Mouse (Mus musculus) adrenal gland, postnatal 14 days (tissue): Measurements from ENCODE around the gene Pfkm. TPM values are rescaled to one million over a fixed set of nuclear protein-coding genes. Genes with fewer than 3 reads are reported as not detected.

Experiments
- DNase-seq: peaks from one replicate; pipeline ENCODE4 v3.0.0; 2021; ENCODE audit warnings: mixed read lengths
- long read RNA-seq, 2 experiments: library from polyadenylated mRNA; stranded (forward); transcript quantifications; one replicate each; pipeline ENCODE4 v2.0.0; 2021
- total RNA-seq: library from RNA; stranded (reverse); gene quantifications from 2 replicates; pipeline ENCODE4 v1.2.3, GENCODE M21; 2021

Gene Pfkm
- 66.1 and 72.0 TPM in 2 replicates for total RNA-seq
- long read RNA-seq, experiment 1, transcript Pfkm-201 (23 exons, 2,879 nt) = major isoform, 36 of 54 reads
- long read RNA-seq, experiment 1, partial matches to known transcripts = 9 of 54 reads
- long read RNA-seq, experiment 1, other reads (novel, unspliced or antisense) = 9 of 54 reads
- long read RNA-seq, experiment 2, transcript Pfkm-201 (23 exons, 2,879 nt) = major isoform, 14 of 29 reads
- long read RNA-seq, experiment 2, partial matches to known transcripts = 11 of 29 reads
- long read RNA-seq, experiment 2, other reads (novel, unspliced or antisense) = 4 of 29 reads

DNA sequence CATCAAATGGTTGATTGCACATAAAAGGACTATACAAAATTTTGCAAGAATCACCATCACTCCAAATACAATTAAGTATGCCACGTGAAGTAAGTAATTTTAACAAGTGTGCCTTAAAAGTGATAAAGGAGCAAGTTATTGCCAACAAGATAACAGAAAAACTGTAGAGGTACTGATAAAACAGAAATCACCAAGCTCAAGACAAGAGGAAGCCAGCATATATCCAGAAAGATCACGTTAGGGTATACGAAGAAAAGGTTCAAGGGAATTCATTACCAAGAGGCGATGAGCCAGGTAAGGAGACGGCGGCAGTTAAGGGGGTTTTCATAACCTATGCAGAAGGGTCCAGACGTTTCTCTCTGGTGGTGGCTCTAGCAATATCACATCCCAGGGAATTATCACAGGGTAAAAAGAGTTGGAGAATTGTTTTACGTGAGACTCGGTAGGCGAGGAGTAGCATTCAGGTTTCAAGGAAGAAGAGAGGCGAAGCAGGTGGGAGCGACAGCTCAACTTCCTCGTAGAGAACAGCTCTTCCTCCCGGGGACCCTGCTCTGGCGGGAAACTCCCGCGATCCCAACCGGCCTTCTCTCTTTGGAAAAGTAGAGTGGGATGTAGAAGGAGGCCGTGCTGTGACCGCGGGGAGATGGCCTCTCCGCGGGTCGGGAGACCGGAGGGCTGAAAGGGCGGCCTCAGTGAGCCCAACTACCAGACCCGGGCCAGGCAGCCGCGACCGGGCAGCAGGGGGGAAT is at the start of gene Pfkm:
Gene Pfkm (plus strand): TSS at position 218 of the 749 bp plus-strand sequence.
- DNase-seq = no peak

DNA sequence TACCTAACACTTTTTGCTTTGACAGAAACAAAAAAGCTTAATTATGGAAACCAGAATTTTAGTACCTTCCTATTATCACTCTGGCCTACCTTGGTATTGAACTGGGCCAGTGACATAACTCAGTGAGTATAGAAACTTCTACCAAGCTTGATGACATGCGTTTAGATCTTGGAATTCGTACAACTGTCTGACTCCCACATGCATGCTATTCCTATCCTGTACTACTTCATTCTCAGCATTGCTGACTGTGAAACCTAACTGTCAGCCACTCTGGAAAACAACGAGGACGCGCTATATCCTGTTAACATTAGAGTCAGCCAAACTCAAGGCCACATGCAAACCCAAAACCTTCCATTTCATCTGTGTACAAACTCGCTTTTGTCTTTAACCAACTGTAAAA is 48.4 kb upstream of the Pfkm start:
- no peak for DNase-seq

DNA sequence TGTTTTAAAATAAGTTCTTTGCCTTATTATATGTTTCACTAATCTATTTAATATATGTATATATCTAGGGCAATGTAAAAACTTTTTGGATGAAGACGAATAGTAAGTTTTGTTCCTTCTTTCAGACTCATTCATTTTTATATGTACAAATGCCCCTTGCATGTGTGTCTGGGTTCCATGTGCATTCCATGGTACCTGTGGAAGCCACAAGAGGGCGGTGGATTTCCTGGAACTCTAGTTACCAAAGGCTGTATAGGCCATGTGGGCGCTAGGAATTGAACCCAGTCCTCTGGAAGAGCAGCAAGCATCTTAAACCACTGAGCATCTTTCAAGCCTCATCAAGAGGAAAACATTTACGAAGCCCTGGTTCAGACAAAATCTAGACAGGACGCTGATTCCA is 48.0 kb upstream of the Pfkm start:
- no peak for DNase-seq

DNA sequence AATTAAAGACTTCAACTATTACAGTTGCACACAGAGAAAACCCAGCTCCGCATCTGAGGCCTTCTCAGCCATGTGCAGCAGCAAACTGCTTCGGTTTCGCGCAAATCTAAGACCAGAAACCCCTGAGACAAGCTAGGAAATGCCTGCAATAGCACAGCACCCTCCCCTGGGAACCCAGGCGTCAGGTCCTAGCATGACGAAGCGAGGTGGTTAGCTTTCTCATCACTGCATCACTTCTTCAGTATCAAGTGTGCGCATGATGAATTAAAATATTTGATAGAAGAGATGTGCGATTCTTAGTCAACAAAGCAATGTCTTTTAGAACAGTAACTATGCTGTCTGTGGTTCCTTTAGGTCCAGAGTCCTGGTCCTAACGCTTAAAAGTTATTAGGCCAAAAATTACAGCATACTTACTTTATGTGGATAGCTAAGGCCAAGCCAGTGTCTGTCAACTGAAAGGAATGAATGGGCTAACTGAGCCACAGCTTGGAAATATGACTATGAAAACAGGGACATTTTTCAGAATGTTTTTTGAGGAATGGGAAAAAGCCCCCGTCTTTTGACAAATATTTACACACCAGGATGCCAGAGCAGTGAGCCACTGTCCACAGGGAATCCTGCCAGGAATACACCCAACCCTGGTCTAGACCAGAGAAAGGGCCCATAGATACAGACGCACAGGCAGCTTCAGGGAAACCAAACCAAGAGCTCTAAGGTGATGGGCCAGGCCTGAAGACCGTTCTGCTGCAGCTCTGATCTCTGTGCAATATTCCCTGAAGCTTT is 43.3 kb upstream of the Pfkm start:
- DNase-seq = no peak

DNA sequence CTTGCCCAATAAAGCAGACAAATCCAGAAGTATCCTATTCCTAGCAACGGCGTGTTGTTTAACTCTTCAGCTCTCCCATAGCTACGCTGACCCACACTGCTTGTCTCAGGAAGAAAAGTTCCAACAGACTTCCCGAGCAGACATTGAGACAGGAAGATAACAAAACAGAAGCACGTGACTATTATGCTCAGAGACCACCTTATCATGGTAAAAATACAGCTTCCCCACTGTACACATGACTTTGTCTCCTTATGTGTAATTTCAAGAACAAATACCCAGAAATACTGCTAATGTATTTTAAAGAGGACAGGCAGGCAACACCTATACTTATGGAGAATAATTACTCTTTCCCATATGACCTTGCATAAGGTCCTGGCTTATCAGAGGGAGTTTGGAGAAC is 40.7 kb upstream of the Pfkm start:
- no peak for DNase-seq

DNA sequence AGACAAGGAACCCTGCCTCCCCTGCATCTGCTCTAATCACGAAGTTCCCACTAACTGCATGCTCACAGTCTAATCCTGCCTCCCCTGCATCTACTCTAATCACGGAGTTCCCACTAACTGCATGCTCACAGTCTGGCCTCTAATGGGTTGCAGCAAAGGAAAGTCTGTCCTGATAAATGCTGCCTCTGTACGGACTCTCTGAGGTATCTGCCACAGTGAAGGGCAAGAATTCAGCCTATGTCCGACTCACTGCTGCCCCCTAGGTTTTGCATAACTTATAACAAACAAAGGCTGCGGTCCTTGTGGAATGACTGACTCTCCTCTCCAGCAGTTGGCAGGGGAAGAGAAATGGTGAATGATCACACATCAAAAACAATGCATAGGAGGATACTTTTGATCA is 37.1 kb upstream of the Pfkm start:
- DNase-seq = peak; percentile 34

DNA sequence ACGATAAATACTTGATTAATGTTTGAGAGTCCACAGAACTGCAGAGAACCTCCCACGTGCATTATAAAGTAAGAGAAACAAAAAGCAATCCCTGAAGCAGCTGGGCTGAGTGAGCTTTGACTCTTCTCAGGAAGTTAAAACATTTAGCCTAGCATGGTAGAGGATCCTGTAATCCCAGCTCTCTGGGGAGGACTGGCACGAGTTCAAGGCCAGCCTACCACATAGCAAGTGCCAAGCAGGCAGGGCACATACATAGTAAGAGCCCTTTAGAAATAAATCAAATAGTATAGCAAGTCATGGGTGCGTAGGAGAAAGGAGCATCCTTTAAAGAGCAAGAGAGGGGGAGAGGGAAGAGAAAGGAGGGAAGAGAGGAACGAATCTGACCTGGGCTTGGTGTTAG is 26.5 kb upstream of the Pfkm start:
- DNase-seq = peak; percentile 73

DNA sequence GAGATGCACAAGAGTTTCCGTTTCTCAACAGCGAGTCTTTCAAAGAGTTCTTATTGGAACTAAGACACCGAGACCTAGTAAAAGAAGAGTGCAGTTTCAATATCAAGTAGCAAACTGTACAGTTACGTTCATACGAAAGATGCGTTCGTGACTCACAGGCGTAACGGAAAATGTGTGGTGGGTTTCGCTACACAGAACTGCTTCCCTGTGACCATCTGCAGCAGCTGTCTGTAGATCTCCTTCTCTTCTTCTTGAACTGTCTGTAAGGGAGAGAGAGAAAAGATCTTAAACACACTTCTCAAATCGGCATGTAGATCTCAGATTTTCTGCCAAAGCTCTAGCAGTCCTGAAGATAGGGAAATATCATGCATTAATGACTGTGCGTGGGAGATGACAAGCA is 25.8 kb upstream of the Pfkm start:
- no peak for DNase-seq

DNA sequence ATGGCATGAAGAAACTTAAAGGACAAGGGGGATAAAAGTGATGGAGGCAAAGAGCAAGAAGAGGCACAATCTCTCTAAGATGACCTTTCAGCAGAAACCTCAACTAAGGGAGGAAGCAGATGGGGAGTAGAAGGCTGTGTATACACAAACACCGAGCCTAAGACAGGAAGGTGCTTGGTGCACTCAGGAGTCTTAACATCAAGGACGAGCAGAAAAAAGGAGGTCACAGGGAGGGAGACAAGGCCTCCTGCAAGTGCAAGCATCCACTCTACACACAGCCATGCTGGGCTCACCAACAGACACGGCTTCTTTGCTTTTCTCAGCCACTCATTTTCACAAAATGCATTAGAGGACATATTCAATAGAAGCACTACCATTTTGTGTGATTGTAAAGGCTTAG is 24.9 kb upstream of the Pfkm start:
- no peak for DNase-seq

DNA sequence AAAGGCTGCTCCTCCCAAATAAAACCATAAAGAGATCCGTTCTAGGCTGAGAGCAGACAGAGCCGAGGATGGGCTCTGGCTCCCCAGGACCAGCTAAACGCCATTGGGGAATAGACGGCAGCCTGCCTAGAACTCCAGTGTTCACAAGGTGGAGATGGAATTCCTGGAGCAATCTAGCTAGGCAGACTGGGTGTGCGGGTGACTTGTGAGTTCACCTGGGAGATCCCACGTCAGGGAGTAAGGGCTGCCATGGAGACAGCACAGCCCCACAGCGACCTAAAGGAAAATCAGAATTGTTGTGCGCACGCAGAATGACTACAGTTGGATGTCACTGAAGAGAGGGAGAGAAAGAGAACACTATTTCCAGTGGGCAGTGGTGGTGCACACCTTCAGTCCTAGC is 23.9 kb upstream of the Pfkm start:
- DNase-seq = no peak

DNA sequence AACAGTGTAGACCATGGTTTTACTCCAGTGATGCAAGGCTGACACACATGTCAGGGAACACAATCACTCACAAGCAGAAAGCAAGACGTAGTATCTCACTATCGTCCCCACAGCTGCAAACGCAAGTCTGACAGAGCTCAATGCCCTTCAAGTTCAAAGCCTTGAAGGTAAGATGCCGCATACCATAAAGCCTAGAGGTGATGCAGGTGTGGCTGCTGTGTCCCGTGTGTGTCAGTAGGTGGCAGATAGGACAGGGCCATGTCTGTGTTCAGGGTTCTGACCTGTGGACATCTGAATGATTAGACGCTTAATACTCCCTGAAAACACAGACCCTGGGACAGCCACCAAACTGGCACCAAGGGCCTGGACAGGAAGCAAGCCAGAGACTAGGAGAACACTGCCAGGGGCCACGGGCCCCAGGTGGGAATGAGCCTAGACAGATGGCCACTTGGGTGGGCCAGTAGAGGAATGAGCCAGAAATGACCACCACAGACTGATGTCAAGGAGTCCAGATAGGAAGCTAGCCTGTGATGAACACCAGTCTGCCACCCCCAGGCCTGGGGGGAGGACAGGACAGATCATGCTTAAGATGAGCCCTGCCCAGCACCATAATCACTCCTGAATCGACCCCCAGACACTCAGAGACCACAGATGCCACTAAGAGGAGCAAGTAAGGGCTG is 22.7 kb upstream of the Pfkm start:
- no peak for DNase-seq

DNA sequence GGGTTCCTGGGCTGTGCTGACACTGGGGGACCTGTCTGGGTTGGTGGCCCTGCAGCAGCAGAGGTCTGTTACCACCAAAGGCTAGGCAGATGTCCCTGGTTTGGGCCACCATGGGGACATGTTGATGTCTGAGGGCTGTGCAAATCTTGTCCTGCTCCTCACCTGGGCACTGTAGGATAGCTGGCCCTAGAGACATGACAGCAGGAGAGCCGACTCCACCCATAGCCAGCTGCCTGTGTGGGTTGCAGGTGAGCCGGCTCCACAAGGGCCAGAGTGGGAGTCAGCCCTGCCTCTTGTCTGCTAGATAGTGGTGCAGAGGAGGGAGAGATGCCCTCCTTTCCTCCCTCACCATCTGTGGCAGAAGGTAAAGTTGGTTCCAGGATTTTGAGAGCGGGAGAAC is 22.0 kb upstream of the Pfkm start:
- no peak for DNase-seq

DNA sequence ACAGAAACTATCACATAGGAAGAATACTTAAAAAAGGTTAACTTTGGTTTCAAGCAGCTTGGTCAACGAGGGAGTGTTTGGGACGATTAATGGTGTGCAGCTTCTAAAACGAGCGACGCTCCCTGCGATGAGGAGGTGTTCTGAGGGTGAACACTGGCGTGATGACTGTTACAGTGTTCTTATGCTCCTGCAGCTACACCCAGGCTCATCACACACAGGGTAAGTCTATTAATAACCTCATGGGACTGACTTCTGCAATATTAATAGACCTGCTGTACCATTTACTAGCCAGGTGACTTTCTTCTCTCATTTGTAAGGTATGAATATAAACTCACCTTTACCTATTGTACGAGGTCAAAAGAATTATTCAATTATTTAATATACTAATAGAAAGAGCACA is 17.9 kb upstream of the Pfkm start:
- DNase-seq = no peak

DNA sequence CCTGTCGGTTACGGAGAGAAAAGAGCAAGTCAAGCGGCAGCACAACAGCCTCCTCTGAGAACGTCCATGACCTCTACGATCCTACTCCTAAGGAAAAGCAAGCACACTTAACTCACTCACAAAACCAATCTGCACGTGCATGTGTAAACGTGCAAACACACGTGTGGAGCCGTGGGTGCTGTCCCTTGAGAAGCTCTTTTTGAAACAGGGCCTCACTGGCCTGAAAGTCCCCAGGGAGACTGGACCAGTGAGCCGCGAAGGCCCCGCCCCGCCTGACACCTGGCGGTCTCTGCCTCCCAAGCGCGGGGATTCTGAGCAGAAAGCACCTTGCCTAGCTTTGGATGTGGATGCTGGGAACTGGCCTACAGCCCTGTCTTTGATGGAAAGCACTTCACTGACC is 17.4 kb upstream of the Pfkm start:
- DNase-seq = no peak

DNA sequence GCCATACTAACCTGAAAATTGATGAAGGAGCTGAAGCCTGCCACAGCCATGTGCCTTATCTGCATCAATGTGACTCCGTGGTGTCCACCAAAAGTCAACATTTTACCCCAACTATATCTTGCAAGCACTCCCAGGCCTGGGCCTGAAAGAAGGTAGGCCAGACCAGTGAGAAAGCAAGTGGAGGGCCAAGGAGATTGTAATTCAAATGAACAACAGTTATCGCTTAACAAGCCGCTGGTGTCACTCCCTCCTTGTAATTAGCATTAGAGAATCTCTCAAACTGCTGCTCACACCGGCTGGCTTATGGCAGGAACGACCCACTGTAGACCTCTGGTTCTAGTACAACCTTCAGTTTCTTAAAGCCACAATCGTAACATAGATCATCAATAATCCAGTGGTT is 15.5 kb upstream of the Pfkm start:
- no peak for DNase-seq

DNA sequence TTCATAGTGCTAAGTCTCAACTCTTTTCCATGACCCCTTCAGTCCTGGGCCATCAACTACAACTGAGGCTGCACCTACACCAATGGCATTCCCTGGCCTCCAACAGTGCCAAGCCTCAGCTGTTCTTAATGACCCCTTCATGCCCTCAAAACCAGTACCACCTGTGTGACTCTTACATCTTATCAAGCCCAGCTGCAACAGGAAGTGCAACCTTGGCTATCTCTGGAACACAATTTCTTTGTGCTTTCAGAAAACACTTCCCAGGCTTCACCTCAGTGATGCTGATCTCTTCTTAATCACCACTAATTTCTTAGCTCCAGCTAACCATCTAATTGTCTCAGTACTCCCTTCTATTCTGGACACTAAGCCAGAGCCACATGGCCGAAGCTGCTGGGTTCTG is 3.5 kb upstream of the Pfkm start:
- DNase-seq = no peak

DNA sequence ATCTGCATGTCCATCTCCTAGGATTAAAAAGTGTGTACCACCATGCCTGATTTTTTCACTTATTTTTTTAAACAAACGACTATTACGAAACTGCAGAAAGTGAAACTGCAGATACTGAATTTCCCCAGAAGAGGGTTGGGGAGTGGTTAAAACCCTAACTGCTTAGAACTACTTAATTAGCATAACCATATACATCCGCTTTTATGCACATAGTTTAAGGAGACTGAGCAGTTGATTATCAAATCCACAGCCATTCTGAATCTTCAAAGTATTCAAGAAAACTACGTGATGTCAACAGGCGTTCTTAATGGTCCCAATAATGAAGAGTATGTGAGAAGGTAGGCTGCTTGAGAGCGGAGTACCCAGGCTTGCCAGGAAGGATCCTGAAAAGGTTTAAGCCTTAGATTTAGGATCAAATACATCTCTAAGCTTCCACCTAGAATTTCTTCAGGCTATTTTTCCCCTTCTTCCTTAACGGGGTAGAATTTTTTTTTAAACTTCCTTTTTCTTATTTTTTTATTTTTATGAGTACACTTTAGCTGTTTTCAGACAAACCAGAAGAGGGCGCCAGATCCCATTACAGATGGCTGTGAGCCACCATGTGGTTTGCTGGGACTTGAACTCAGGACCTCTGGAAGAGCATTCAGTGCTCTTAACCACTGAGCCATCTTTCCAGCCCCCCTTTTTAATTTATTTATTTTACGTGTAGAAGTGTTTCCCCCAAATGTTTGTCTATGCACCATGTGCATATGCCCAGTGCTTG is 2.8 kb upstream of the Pfkm start:
- peak; percentile 71 for DNase-seq

DNA sequence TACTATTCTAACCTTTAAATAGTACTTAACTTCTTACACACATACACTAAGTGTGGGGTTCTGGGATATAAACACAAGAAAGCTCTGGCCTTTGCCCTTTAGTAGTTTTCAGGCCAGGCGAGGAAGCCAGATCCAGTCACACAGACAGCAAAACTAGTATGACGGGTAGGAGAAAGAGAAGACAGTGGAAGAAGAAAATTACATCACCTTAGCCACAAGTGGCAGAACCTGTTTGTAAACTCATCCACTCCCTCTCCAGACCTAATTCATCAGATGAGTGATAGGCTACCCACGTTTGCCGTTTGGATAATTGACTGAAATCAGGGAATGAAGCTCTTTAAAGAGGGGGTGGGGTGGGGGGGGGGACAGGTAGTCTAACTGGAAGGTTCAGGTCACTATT is 548 bp upstream of the Pfkm start:
- DNase-seq = no peak

DNA sequence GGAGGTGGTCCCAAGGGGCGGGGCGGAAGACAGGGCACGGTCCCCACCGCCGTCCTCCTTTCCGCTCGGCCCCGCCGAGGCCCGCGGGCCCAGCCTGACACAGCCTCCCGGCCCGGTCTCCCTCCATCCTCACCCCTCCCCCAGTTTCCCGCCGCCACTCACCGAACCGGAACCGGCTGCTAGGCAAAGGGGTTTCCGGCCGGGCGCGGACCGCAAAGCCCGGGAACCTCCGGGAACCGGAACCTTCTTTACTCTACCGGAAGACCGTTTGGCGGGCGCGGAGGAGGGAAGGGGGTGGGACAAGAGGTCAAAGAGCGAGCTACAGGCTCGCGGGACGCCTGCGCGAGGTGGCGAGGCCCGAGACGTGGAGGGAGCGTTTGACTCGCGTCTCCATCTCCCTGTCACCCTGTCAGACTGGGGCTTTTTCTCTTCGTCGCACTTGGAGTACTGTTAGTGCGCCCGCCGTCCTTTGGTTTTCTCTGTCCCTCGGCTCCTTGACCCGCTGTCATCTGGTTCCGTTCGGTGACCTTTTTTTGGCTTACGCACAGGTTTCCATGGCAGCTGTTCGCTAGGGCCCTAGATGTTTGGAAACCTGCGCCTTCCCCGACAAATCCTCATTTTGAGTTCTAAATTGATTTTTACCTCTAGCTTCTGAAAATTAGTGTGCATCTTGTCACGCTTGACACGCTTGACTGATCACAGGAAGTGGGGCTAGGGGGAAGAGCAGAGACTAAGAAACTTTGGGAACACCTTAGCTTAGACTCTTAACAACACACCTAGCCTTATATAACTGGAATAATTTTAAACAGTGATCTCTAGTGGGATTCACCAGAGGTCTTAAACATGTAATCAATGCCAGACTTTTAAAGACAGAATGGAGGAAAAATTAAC is 977 bp downstream of the Pfkm start, which contains the start of gene Senp1:
Gene Senp1 (minus strand): TSS at position 624 of the 891 bp plus-strand sequence.
- peak; percentile 95 for DNase-seq

DNA sequence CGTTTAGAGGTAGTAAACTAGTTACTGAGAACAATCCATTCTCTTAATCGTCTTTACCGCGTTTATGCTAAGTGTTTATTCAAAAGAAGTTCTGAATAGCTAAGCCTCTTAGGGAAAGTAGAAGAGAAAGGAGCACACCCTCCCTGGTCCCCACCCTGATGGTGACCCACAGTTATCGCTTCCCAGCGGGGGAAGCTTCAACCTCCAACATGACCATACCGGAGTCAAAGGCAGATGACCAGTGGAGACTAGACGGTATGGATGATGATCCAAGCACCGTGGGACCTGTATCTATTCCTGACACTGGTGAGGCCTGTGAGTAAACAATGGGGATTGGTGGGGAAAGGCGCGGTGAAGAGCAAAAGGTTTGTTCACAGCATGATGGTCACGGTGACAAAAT is 2.5 kb downstream of the Pfkm start:
- no peak for DNase-seq

DNA sequence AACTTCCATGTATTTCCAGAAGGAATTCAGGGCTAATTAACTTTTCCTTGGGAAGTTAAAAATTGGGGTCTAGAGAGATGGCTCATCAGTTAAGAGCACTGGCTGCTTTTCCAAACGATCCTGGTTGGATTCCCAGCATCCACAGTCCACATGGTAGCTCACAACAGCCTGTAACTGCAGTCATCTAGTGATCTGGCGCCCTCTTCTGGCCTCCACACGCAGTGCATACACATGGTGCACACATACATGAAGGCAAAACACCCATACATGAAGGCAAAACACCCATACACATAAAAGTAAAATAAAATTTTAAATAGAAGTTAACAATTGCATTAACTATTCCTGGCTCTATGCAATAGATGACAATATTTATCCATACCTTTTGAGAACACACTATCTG is 4.6 kb downstream of the Pfkm start:
- DNase-seq = no peak
